Mouse (Mus musculus): Measurements from ENCODE around the gene Pigx. TPM values are rescaled to one million over a fixed set of nuclear protein-coding genes. Genes with fewer than 3 reads are reported as not detected.
A peak's percentile ranks its signal among the peaks of the same experiment; 100 is the strongest.

The Pigx gene
- polyA plus RNA-seq, 1 experiment from 2014 or later: 36.0 TPM

DNA sequence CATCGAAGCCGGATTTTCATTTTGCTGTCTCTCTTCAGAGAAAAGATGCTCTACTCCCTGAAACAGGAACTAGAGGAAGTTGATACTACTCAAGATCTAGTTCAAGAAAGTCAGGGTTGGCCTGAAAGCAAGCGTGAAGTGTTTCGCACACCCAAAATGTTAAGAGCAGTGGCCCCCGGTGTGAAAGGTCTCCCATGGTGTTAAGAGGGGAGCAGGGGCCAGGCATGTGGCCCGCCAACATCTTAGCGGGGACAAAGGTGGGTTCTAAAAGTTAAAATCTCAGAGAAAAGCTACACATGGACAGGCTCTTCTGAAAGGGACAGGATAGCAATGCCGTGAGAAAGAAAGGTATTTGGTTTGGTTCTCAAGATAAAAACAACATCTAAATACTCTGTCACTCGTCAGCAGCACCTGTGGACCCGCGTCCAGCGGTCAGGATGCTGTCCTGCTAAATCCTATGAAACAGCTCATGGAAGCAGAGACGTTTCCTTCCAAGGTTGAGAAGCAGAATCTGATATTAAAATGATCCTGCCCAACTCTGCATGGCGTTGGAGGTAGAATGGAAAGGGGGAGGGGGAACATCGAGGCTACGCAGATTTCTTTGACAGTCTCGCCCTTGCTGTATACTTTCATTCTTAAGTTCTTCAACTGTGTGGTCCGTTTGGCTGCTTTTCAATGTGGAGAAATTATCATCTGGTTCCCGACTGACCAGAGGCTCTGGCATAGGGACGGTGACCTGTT lies 30.1 kb upstream of the Pigx start:
- peaks cover 2% of the 10 kb centered on the region; the same call in 1 of the 2 replicates for H3K4me1 ChIP-seq (ENCODE audit: control insufficient read depth, low read depth, low read length)
- peak overlapping the region; percentile 61 for H3K4me2 ChIP-seq (ENCODE audit: low read depth, low read length)
- no peaks in the 10 kb centered on the region for H3K9me3 ChIP-seq (replicated peaks; ENCODE audit: control insufficient read depth, low read length)
- H3K4me3 ChIP-seq (ENCODE audit: low read depth, low read length): peak overlapping the region; percentile 52
- WGBS (ENCODE audit: insufficient replicate concordance): 30% methylated on average over 20 of the region's 20 CpGs
- H3K27ac ChIP-seq (ENCODE audit: low read length): peak overlapping the region; percentile 46
- peak overlapping the region; percentile 43 for H3K9ac ChIP-seq (ENCODE audit: low read depth, low read length)
- no peaks in the 10 kb centered on the region for H3K36me3 ChIP-seq (ENCODE audit: control insufficient read depth, insufficient read depth)
- no peaks in the 10 kb centered on the region for H3K27me3 ChIP-seq (ENCODE audit: control insufficient read depth, insufficient read depth, low read depth, low read length)
- no peak for ATAC-seq (ENCODE audit: low read depth)

DNA sequence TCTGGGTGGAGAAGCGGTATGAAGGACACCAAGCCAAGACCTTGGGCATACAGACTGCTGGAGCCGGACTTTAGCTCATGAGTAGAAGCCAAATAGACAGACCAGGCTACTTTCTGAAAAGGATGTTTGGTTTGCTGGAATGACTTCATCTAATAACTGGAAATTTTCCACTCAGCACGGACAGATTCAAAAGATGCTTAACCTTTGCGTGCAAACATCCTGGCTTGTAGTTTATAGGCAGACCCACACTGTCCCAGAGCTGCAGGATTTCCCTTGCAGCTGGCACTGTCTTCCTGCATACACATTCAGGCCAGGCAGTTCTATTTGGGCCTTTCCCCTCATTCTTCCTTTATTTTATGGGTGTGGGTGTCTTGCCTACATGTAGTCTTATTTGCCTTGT lies 27.5 kb upstream of the Pigx start:
- H3K4me3 ChIP-seq (ENCODE audit: low read depth, low read length): no peak overlapping the region
- no peaks in the 10 kb centered on the region for H3K9me3 ChIP-seq (replicated peaks; ENCODE audit: control insufficient read depth, low read length)
- no peak for ATAC-seq (ENCODE audit: low read depth)

DNA sequence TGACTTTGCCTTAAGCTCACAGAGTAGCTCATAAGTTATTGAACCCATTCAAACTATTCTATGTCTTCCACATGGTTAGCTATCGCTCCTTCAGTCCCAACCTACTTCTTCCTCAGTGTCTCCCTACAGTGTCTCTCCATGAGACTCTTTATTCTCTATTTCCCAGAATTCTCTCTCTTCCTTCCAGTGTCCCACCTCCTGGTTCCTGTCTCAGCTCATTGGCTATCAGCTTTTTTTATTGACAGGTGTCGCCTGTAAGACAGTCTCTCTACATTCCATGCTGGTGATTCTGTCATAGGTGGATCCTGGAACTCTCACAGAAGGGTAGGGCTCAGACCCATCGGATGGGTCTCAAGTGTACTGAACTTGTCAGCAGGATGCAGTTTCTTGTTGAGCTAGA lies 25.8 kb upstream of the Pigx start:
- Histone ChIP-seq H3K9ac (ENCODE audit: low read depth, low read length) (no peak overlapping the region), H3K4me2 (ENCODE audit: low read depth, low read length) (no peak overlapping the region), H3K9me3 (replicated peaks; ENCODE audit: control insufficient read depth, low read length) (no peaks in the 10 kb centered on the region), H3K4me1 (ENCODE audit: control insufficient read depth, low read depth, low read length) (peaks cover 2% of the 10 kb centered on the region; the same call in 1 of the 2 replicates), H3K36me3 (ENCODE audit: control insufficient read depth, insufficient read depth) (no peaks in the 10 kb centered on the region), H3K4me3 (ENCODE audit: low read depth, low read length) (no peak overlapping the region), H3K27ac (ENCODE audit: low read length) (no peak overlapping the region), H3K27me3 (ENCODE audit: control insufficient read depth, insufficient read depth, low read depth, low read length) (no peaks in the 10 kb centered on the region)
- WGBS (ENCODE audit: insufficient replicate concordance): 75% methylated on average over 3 of the region's 3 CpGs
- no peak for ATAC-seq (ENCODE audit: low read depth)

More for the DNA sequence above, 27.5 kb upstream of the Pigx start:
- H3K27ac ChIP-seq (ENCODE audit: low read length): no peak overlapping the region
- no peaks in the 10 kb centered on the region for H3K27me3 ChIP-seq (ENCODE audit: control insufficient read depth, insufficient read depth, low read depth, low read length)
- peaks cover 2% of the 10 kb centered on the region; the same call in 1 of the 2 replicates for H3K4me1 ChIP-seq (ENCODE audit: control insufficient read depth, low read depth, low read length)
- WGBS (ENCODE audit: insufficient replicate concordance): 54% methylated on average over 4 of the region's 4 CpGs
- H3K4me2 ChIP-seq (ENCODE audit: low read depth, low read length): no peak overlapping the region
- H3K9ac ChIP-seq (ENCODE audit: low read depth, low read length): no peak overlapping the region
- H3K36me3 ChIP-seq (ENCODE audit: control insufficient read depth, insufficient read depth): no peaks in the 10 kb centered on the region

DNA sequence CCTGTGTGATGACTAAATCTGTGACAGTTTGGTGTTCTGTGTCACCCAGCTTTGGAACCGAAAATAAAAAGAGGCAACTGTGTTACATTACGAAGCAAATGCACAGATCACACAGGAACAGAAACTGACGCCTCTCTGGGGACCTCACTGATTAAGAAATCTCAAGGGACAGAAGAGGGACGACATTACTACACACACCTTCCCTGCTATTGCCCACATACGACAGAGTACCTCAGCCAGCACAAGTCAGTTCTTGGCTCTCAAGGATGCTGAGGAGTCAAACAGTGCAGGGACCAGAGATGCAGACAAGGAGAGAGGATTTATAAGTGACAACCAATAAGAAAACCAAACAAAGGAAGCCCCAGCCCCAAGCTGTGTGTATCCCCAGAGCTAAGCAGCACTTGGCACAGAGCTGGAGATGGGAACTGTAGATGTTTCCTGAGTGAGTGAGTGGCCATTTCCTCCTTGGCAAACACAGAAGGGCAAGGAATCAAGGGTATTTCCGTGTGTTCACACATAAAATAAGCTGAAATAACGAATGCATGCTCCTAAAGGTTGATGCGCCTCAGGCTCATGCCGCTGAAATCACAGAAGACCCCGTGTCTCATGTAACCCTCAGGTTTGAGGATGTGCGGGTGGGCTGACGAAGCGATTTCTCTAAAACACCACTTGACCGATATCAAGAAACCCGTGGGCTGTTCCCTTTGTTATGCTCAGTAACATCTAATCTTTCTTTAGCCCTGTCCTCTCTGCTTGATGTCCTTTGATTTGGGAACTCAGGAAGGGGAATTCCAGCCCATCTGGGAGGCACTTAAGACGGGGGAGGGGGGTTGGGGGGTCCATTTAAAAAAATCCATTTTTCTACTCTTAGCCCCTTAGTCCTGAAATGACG lies 25.1 kb upstream of the Pigx start:
- no peak overlapping the region for H3K4me3 ChIP-seq (ENCODE audit: low read depth, low read length)
- peaks cover 2% of the 10 kb centered on the region; the same call in 1 of the 2 replicates for H3K4me1 ChIP-seq (ENCODE audit: control insufficient read depth, low read depth, low read length)
- H3K36me3 ChIP-seq (ENCODE audit: control insufficient read depth, insufficient read depth): no peaks in the 10 kb centered on the region
- no peak overlapping the region for H3K9ac ChIP-seq (ENCODE audit: low read depth, low read length)
- ATAC-seq (ENCODE audit: low read depth): peak; percentile 11; the same call in 1 of the 2 replicates
- H3K4me2 ChIP-seq (ENCODE audit: low read depth, low read length): no peak overlapping the region
- H3K9me3 ChIP-seq (replicated peaks; ENCODE audit: control insufficient read depth, low read length): no peaks in the 10 kb centered on the region
- 46% methylated on average over 17 of the region's 17 CpGs for WGBS (ENCODE audit: insufficient replicate concordance)
- H3K27ac ChIP-seq (ENCODE audit: low read length): no peak overlapping the region
- H3K27me3 ChIP-seq (ENCODE audit: control insufficient read depth, insufficient read depth, low read depth, low read length): no peaks in the 10 kb centered on the region

DNA sequence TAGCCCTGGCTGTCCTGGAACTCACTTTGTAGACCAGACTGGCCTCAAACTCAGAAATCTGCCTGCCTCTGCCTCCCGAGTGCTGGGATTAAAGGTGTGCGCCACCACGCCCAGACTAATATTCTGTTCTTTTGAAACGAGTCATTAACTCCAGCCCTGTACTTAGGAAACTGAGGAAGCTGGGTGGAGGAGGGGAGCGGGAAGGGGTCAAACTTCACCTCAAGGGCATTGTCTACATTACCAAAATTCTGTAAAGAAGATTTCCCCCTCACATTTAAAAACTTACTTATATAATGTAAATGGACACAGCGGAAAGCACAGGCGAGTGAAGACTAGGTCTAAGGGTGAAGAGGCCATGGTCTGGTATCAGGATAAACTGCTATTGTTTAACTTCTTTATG lies 24.5 kb upstream of the Pigx start:
- H3K27me3 ChIP-seq (ENCODE audit: control insufficient read depth, insufficient read depth, low read depth, low read length): no peaks in the 10 kb centered on the region
- H3K9me3 ChIP-seq (replicated peaks; ENCODE audit: control insufficient read depth, low read length): no peaks in the 10 kb centered on the region
- 71% methylated on average over 7 of the region's 7 CpGs for WGBS (ENCODE audit: insufficient replicate concordance)
- H3K36me3 ChIP-seq (ENCODE audit: control insufficient read depth, insufficient read depth): no peaks in the 10 kb centered on the region
- no peak overlapping the region for H3K9ac ChIP-seq (ENCODE audit: low read depth, low read length)
- no peak for ATAC-seq (ENCODE audit: low read depth)
- no peak overlapping the region for H3K4me3 ChIP-seq (ENCODE audit: low read depth, low read length)
- no peaks in the 10 kb centered on the region for H3K4me1 ChIP-seq (ENCODE audit: control insufficient read depth, low read depth, low read length)
- H3K27ac ChIP-seq (ENCODE audit: low read length): no peak overlapping the region
- no peak overlapping the region for H3K4me2 ChIP-seq (ENCODE audit: low read depth, low read length)

DNA sequence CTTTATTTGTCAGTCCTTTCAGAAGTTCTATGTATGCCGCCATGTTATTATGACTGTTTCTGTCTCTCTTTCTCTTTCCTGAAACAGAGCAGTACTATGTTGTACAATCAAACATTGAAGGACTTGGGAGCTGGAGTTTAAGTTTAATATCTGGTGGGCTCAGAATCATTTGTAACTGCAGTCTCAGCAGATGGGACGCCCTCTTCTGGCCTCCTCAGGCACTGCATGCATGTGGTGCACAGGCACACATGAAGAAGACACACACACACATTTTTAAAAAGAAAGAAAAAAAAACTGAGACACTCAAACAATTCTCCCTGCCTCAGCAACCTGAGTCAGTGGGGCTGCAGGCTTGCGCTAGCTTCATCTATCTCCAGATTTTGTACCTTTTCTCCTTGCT lies 20.9 kb upstream of the Pigx start:
- Histone ChIP-seq H3K27ac (ENCODE audit: low read length) (no peak overlapping the region), H3K27me3 (ENCODE audit: control insufficient read depth, insufficient read depth, low read depth, low read length) (no peaks in the 10 kb centered on the region), H3K4me3 (ENCODE audit: low read depth, low read length) (no peak overlapping the region), H3K9me3 (replicated peaks; ENCODE audit: control insufficient read depth, low read length) (no peaks in the 10 kb centered on the region), H3K4me1 (ENCODE audit: control insufficient read depth, low read depth, low read length) (no peaks in the 10 kb centered on the region; the same call in 1 of the 2 replicates), H3K36me3 (ENCODE audit: control insufficient read depth, insufficient read depth) (no peaks in the 10 kb centered on the region), H3K9ac (ENCODE audit: low read depth, low read length) (no peak overlapping the region), H3K4me2 (ENCODE audit: low read depth, low read length) (no peak overlapping the region)
- WGBS (ENCODE audit: insufficient replicate concordance): 69% methylated on average over 3 of the region's 3 CpGs
- ATAC-seq (ENCODE audit: low read depth): no peak

DNA sequence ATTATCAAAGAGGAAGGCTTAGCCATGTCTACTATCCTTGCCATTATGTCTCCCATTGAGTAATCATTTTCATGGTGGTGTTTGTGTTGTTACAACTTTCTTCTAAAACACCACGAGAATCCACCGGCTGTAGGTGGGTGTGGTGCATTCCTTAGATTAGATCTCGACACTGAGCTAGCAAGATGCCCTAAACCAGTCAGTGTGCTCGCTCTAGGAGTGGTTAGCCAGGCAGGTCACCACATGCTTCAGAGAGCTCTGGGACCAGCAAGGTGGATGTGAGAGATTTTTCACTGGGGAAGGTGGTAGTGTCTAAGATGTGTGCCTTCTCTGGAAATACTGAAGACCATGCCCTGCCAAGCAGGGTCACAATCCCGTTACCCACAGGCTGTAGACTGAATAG lies 16.6 kb upstream of the Pigx start:
- Histone ChIP-seq H3K4me3 (ENCODE audit: low read depth, low read length) (no peak overlapping the region), H3K4me2 (ENCODE audit: low read depth, low read length) (no peak overlapping the region), H3K27me3 (ENCODE audit: control insufficient read depth, insufficient read depth, low read depth, low read length) (no peaks in the 10 kb centered on the region), H3K9me3 (replicated peaks; ENCODE audit: control insufficient read depth, low read length) (no peaks in the 10 kb centered on the region), H3K27ac (ENCODE audit: low read length) (no peak overlapping the region), H3K4me1 (ENCODE audit: control insufficient read depth, low read depth, low read length) (peaks cover 12% of the 10 kb centered on the region; the same call in 1 of the 2 replicates), H3K9ac (ENCODE audit: low read depth, low read length) (no peak overlapping the region), H3K36me3 (ENCODE audit: control insufficient read depth, insufficient read depth) (no peaks in the 10 kb centered on the region)
- ATAC-seq (ENCODE audit: low read depth): no peak
- 21% methylated on average over 5 of the region's 5 CpGs for WGBS (ENCODE audit: insufficient replicate concordance)

DNA sequence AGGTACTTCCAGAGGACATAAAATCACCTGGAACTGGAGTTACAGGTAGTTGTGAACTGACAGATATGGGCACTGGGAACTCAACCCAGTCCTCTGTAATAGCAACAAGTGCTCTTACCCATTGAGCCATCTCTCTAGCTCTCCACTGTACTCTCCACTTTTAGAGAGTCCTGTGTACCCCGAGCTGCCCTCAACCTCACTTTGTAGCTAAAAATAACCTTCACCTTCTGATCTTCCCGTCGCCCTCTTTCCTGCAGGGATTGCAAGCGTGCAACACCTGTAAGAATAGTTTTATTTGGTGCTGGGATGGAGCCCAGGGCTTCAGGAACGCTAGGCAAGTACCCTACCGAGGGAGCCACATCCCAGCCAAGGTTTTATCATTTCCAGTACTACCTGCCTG lies 16.2 kb upstream of the Pigx start:
- Histone ChIP-seq H3K4me3 (ENCODE audit: low read depth, low read length) (no peak overlapping the region), H3K27ac (ENCODE audit: low read length) (no peak overlapping the region), H3K9ac (ENCODE audit: low read depth, low read length) (no peak overlapping the region), H3K4me2 (ENCODE audit: low read depth, low read length) (no peak overlapping the region), H3K9me3 (replicated peaks; ENCODE audit: control insufficient read depth, low read length) (no peaks in the 10 kb centered on the region), H3K4me1 (ENCODE audit: control insufficient read depth, low read depth, low read length) (peaks cover 12% of the 10 kb centered on the region; the same call in 1 of the 2 replicates), H3K36me3 (ENCODE audit: control insufficient read depth, insufficient read depth) (no peaks in the 10 kb centered on the region), H3K27me3 (ENCODE audit: control insufficient read depth, insufficient read depth, low read depth, low read length) (no peaks in the 10 kb centered on the region)
- WGBS (ENCODE audit: insufficient replicate concordance): 26% methylated on average over 6 of the region's 6 CpGs
- no peak for ATAC-seq (ENCODE audit: low read depth)
